Mouse (Mus musculus) heart, postnatal 0 days (tissue): ENCODE measurements around the gene Scrt2. TPM values are rescaled to one million over a fixed set of nuclear protein-coding genes. Genes with fewer than 3 reads are reported as not detected.
A peak's percentile ranks its signal among the peaks of the same experiment; 100 is the strongest.

Source experiments
- ATAC-seq: fragments of 200-750 bp; cut with Nextera tagmentation; 2 replicates; pipeline ENCODE4 v1.8.0; 2017; ENCODE audit warnings: low read depth, moderate number of reproducible peaks, moderate library complexity; ENCODE audit not compliant: insufficient read depth
- DNase-seq: peaks from one replicate; pipeline ENCODE4 v3.0.0-alpha.2; 2016; ENCODE audit warnings: low spot score
- H3K27ac ChIP-seq: fragments of 300-500 bp; sonication (generic); 2 replicates; pipeline ENCODE4 v1.5.1; 2014; ENCODE audit warnings: low read depth, mild to moderate bottlenecking
- H3K27me3 ChIP-seq: fragments of 300-500 bp; sonication (generic); 2 replicates; pipeline ENCODE4 v1.6.1; 2014; ENCODE audit warnings: low read length, mixed read lengths; ENCODE audit not compliant: control insufficient read depth, insufficient read depth
- H3K36me3 ChIP-seq: fragments of 300-500 bp; sonication (generic); replicated peaks from 2 replicates; pipeline ENCODE4 v1.6.1; 2014; ENCODE audit warnings: low read length, mixed read lengths; ENCODE audit not compliant: control insufficient read depth, insufficient read depth
- H3K4me1 ChIP-seq: fragments of 300-500 bp; sonication (generic); 2 replicates; pipeline ENCODE4 v1.6.1; 2014; ENCODE audit warnings: antibody characterized with exemption; ENCODE audit not compliant: control insufficient read depth, insufficient read depth
- H3K4me2 ChIP-seq: fragments of 300-500 bp; sonication (generic); 2 replicates; pipeline ENCODE4 v1.6.1; 2014; ENCODE audit warnings: low read depth, mild to moderate bottlenecking, low read length, moderate library complexity
- H3K4me3 ChIP-seq: fragments of 300-500 bp; sonication (generic); 2 replicates; pipeline ENCODE4 v1.5.1; 2014; ENCODE audit warnings: low read depth, low read length
- H3K9ac ChIP-seq: fragments of 300-500 bp; sonication (generic); replicated peaks from 2 replicates; pipeline ENCODE4 v1.6.1; 2014; ENCODE audit warnings: low read depth, low read length, mixed read lengths
- H3K9me3 ChIP-seq: fragments of 300-500 bp; sonication (generic); replicated peaks from 2 replicates; pipeline ENCODE4 v1.6.1; 2016; ENCODE audit warnings: low read length; ENCODE audit not compliant: control insufficient read depth
- CTCF ChIP-seq: IDR thresholded peaks from 2 replicates; pipeline ENCODE4 v1.5.1; 2016; ENCODE audit warnings: antibody characterized with exemption, control low read depth, low read depth
- EP300 ChIP-seq: IDR thresholded peaks from 2 replicates; pipeline ENCODE4 v1.6.1; 2016; ENCODE audit warnings: antibody characterized with exemption, low read depth
- WGBS: fragments of 180-500 bp; shearing (Covaris S2); extraction: QIAGEN DNeasy Blood & Tissue Kit; methylation state at CpG from one replicate; pipeline ENCODE4 v1.1.7; 2014; 5-methylcytosine and 5-hydroxymethylcytosine counted together
- polyA plus RNA-seq: library from polyadenylated mRNA; unstranded; fragments of >200 nt; fragmentation: Nextera tagmentation; extraction: Ambion mirVana; gene quantifications from 2 replicates; pipeline ENCODE4 v1.2.1, GENCODE M21; 2015
- total RNA-seq: library from RNA; depleted of rRNA; stranded (reverse); fragments of >200 nt; gene quantifications from 2 replicates; pipeline ENCODE4 v1.2.3, GENCODE M21; 2014; ENCODE audit warnings: low replicate concordance

The Scrt2 gene
- total and polyA plus RNA-seq, 2 experiments from 2014 or later: not detected

- Histone ChIP-seq H3K9me3 (no peaks in the 10 kb centered on the region), H3K36me3 (no peaks in the 10 kb centered on the region), H3K4me1 (0 out of 2 replicates have a peak, but pooled peaks cover 3% of the 10 kb centered on the region), H3K27me3 (peaks cover 67% of the 10 kb centered on the region), H3K27ac (no peak overlapping the region), H3K9ac (no peak overlapping the region), H3K4me3 (peak overlapping the region; percentile 39), H3K4me2 (peak overlapping the region; percentile 50)
- TF ChIP-seq CTCF (no peak), EP300 (no peak)
- 2% methylated on average over 35 of the region's 60 CpGs for WGBS
- ATAC-seq (peak; percentile 31; the same call in 1 of the 2 replicates), DNase-seq (no peak)
Observed at GRCm38 (mm10) chr2:152093356-152093792, 12.0 kb downstream of the Scrt2 start.

GRCm38 (mm10) chr2:152094856-152095545, 13.7 kb downstream of the Scrt2 start:
- 9% methylated on average over 29 of the region's 29 CpGs for WGBS
- ATAC-seq: no peak
- Histone ChIP-seq H3K4me2 (peak overlapping the region; percentile 12; the same call in 1 of the 2 replicates), H3K27me3 (peaks cover 72% of the 10 kb centered on the region), H3K9ac (no peak overlapping the region), H3K9me3 (no peaks in the 10 kb centered on the region), H3K4me3 (no peak overlapping the region), H3K4me1 (0 out of 2 replicates have a peak, but pooled peaks cover 3% of the 10 kb centered on the region), H3K27ac (no peak overlapping the region), H3K36me3 (no peaks in the 10 kb centered on the region)
- no peak for DNase-seq
- TF ChIP-seq EP300: no peak
- TF ChIP-seq CTCF: no peak

DNA sequence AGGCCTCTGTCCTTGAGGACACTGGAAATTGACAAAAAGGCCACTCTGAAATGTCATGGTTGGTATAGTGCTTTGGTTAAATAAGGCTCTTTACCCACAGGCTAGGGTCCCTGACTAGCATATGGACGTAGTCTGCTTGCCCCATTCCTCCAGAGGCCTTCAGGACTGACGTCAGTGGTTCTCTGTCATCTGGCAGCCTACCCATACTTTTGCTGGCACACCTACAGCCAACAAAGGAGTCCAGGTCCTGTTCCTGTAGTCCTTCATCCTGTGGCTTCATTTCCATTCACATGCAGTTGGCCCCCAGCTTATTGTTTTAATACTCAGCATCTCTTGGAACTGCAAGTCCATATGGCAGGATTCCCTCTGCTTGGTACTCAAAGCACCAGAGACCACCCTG, 15.6 kb downstream of the Scrt2 start:
- Histone ChIP-seq H3K9ac (no peak overlapping the region), H3K9me3 (no peaks in the 10 kb centered on the region), H3K4me2 (no peak overlapping the region), H3K27ac (no peak overlapping the region), H3K27me3 (peaks cover 57% of the 10 kb centered on the region), H3K4me3 (no peak overlapping the region), H3K36me3 (no peaks in the 10 kb centered on the region), H3K4me1 (0 out of 2 replicates have a peak, but pooled peaks cover 3% of the 10 kb centered on the region)
- WGBS: 59% methylated on average over 2 of the region's 2 CpGs
- DNase-seq: no peak
- ATAC-seq: no peak
- TF ChIP-seq EP300 (no peak), CTCF (no peak)

GRCm38 (mm10) chr2:152097916-152098315, 16.6 kb downstream of the Scrt2 start:
- 76% methylated on average over 11 of the region's 11 CpGs for WGBS
- H3K9me3 ChIP-seq: no peaks in the 10 kb centered on the region
- H3K4me3 ChIP-seq: no peak overlapping the region
- H3K4me2 ChIP-seq: no peak overlapping the region
- no peak overlapping the region for H3K27ac ChIP-seq
- no peak overlapping the region for H3K9ac ChIP-seq
- DNase-seq (no peak), ATAC-seq (no peak)
- 0 out of 2 replicates have a peak, but pooled peaks cover 3% of the 10 kb centered on the region for H3K4me1 ChIP-seq
- peaks cover 49% of the 10 kb centered on the region for H3K27me3 ChIP-seq
- TF ChIP-seq CTCF (no peak), EP300 (no peak)
- H3K36me3 ChIP-seq: no peaks in the 10 kb centered on the region

- Histone ChIP-seq H3K27ac (no peak overlapping the region), H3K36me3 (no peaks in the 10 kb centered on the region), H3K4me1 (0 out of 2 replicates have a peak, but pooled peaks cover 3% of the 10 kb centered on the region), H3K4me3 (no peak overlapping the region), H3K9ac (no peak overlapping the region), H3K4me2 (no peak overlapping the region), H3K9me3 (no peaks in the 10 kb centered on the region), H3K27me3 (peaks cover 33% of the 10 kb centered on the region)
- WGBS: 38% methylated on average over 3 of the region's 3 CpGs
- TF ChIP-seq EP300 (no peak), CTCF (no peak)
- DNase-seq (no peak), ATAC-seq (no peak)
Observed at GRCm38 (mm10) chr2:152099538-152099937, 18.2 kb downstream of the Scrt2 start.
